Mouse (Mus musculus): ENCODE measurements around the gene Cfap61.

The Cfap61 gene

GRCm38 (mm10) chr2:146221076-146221928 is 286.7 kb downstream of the Cfap61 start, which contains the start of gene Insm1:
Insm1 (plus strand) TSS chr2:146221921.
- peak; percentile 69 for DNase-seq (ENCODE audit: low read depth, low spot score)

DNA sequence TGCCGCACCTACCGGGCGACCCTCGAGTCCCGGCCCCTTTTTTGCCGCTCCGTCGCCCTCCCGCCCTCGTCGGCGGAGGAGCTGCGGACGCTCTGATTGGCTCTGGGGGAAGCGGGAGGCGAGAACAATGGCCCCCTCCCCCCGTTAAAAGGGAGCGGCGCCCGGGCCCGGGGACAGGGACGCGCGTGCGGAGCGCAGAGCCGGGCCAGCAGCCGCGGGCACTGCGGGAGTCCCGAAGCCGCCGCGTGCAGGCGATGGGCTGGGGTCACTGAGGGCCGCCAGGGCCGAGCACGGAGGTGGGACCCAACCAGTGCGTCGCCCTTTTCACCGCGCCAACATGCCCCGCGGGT is 287.3 kb downstream of the Cfap61 start:
- peak; percentile 49 for DNase-seq (ENCODE audit: low read depth, low spot score)

- peak; percentile 14 for DNase-seq (ENCODE audit: low read depth, low spot score)
These were observed 287.9 kb downstream of the Cfap61 start for GRCm38 (mm10) chr2:146222279-146223175.

DNA sequence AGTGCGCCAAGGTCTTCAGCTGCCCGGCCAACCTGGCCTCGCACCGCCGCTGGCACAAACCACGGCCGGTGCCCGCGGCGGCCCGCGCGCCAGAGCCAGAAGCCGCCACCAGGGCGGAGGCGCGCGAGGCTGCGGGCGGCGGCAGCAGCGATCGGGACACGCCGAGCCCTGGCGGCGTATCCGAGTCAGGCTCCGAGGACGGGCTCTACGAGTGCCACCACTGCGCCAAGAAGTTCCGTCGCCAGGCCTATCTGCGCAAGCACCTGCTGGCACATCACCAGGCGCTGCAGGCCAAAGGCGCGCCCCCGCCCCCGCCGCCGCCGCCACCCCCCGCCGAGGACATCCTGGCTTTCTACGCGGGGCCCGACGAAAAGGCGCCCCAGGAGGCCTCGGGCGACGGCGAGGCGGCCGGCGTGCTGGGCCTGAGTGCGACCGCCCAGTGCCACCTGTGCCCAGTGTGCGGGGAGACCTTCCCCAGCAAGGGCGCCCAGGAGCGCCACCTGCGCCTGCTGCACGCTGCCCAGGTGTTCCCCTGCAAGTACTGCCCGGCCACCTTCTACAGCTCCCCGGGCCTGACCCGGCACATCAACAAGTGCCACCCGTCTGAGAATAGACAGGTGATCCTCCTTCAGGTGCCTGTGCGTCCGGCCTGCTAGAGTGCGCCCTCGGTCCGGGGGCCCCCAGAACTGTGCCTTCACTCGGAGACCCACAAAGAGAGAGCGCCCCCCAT is 288.8 kb downstream of the Cfap61 start:
- peak; percentile 21 for DNase-seq (ENCODE audit: low read depth, low spot score)

GRCm38 (mm10) chr2:146224141-146224540 is 289.6 kb downstream of the Cfap61 start:
- DNase-seq (ENCODE audit: low read depth, low spot score): no peak

DNA sequence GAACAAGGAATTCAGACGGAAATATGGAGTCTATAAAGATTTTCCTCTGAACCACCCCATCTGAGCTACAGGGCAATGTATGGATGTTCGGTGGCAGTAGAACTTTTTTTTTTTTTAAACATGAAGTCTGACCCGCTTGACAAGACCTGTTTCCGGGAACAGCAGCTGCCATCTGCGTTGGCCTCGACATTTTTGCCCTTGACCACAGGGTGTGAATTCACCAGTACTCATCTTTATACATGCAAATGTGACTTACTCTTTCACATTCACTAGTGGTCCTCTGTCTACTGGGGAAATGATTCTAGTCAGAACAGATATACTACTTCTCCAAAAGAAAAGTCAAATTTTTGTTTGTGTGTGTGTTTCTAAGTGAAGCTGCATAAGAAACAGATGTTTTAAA is 291.2 kb downstream of the Cfap61 start:
- DNase-seq (ENCODE audit: low read depth, low spot score): peak; percentile 50

- peak; percentile 76 for DNase-seq (ENCODE audit: low read depth, low spot score)
These were observed 291.9 kb downstream of the Cfap61 start for GRCm38 (mm10) chr2:146226484-146226883.

- DNase-seq (ENCODE audit: low read depth, low spot score): peak; percentile 5
These were observed 293.1 kb downstream of the Cfap61 start for GRCm38 (mm10) chr2:146227646-146228045.

DNA sequence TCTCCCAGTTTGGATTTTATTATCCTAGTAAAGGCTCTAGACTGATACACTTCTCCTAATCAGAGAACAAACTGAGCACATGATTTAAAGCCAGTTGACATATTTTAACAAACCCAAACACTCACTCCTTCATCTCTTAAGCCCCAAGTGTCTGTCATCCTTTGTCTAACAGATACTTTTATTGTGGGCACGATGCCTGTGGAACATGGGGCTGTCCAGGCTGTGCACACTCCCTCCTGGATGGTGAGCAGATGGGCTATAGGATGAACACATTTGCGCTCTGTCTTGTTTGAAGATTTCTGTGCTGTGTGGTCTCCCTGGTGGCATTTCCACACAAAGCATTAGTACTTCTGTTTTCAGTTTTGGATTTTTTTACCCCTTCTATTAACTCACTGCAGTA is 293.9 kb downstream of the Cfap61 start:
- no peak for DNase-seq (ENCODE audit: low read depth, low spot score)

GRCm38 (mm10) chr2:146231485-146231884 is 296.9 kb downstream of the Cfap61 start:
- DNase-seq (ENCODE audit: low read depth, low spot score): no peak

DNA sequence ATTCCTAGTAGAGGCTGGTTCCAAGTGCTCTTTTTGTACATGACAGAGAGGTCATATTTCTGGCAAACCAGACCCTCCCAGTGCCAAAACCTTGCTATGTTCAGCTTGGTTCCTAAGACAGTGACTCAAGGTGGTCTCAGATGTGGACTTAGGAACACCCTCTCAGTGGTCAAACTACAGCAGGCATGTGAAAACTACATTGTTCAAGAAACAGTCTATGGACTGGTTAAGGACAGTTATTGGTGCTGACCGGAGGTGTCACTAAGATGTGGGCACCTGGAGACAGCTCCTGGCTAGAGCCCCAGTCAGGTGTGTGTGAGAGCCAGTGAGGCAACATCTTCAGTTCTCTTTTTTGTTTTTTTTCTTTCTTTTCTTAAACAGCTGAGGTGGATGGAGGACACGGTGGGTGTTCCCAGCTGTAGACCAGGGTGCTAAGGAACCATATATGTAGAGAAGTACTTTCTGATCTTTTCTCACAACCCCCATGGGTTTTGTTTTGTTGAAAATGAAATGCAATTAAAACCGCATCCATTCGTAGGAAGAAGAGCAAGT is 304.7 kb downstream of the Cfap61 start:
- no peak for DNase-seq (ENCODE audit: low read depth, low spot score)

DNA sequence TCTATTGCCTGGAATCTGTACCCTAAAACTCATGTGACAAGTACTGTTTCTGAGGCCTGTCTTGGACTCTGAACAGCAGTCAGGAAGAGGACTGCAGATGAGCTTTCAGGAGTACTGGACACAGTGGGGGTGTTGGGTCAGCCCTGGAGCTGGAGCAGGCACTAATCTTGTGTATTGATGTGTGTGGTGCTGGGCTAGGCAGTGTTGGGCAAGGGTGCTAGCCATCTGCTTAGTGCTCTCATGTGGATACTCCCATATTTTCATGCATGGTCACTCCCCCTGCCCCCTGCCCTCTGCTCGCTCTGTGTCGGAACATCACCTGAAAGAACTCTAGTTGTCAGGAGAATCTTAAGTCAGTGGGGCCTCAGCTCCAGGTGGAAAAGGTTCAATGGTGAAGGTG is 309.5 kb downstream of the Cfap61 start:
- DNase-seq (ENCODE audit: low read depth, low spot score): no peak

DNA sequence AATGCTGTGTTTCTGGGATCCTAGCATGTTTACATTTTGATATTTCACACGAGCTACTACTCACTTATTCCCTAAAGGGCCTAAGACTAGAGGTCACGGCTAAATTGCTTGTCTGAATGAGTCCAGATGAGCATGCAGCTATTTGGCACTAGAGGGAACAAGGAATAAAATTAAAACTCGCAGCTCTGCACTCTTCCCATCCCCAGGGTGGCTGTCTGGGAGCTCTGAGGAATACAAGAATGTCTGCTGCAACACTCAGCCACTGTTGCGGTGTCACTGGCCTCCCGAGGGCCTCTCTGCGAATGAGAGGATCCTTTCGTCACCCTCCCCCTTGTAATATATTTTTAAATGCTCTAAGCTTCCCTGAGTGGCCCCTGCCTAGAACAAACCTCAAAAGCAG is 310.8 kb downstream of the Cfap61 start:
- no peak for DNase-seq (ENCODE audit: low read depth, low spot score)

GRCm38 (mm10) chr2:146246409-146247075 is 312.0 kb downstream of the Cfap61 start:
- DNase-seq (ENCODE audit: low read depth, low spot score): no peak

GRCm38 (mm10) chr2:146247576-146247975 is 313.0 kb downstream of the Cfap61 start:
- peak; percentile 30 for DNase-seq (ENCODE audit: low read depth, low spot score)

GRCm38 (mm10) chr2:146249033-146249432 is 314.4 kb downstream of the Cfap61 start:
- DNase-seq (ENCODE audit: low read depth, low spot score): no peak

DNA sequence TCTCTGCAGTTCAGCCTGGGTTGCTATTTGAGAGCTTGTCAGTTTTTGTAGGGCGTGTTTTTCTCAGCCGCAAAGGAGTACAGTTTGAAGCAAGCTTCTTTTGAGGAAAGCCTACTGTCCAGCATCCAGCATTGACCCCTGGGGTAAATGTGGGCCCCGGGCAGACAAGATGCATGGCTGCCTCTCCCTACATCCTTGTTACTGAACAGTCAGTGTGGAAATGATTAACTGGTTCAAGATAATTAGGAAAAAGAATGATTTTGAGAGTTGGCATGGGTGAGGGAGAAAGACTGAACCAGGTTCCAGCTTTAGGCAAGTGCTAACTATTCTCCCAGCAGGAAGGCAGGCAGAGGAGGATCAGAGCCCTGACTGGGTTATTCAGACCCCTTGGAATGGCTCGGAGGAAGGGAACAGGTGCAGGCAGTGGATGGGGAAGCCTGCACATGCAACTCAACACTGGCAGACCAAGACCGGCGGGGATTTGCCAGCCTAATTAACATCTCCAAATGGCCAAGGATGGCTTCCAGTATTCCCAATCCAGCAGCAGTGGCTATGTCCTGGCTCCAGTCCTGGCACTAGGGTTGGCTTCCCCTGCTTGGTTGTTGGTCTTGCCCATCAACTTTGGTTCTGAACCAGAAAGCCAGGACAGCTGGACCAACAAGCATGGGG is 315.8 kb downstream of the Cfap61 start:
- DNase-seq (ENCODE audit: low read depth, low spot score): no peak

GRCm38 (mm10) chr2:146254387-146254786 is 319.8 kb downstream of the Cfap61 start:
- no peak for DNase-seq (ENCODE audit: low read depth, low spot score)

- DNase-seq (ENCODE audit: low read depth, low spot score): no peak
These were observed 321.1 kb downstream of the Cfap61 start for GRCm38 (mm10) chr2:146255636-146256035.

DNA sequence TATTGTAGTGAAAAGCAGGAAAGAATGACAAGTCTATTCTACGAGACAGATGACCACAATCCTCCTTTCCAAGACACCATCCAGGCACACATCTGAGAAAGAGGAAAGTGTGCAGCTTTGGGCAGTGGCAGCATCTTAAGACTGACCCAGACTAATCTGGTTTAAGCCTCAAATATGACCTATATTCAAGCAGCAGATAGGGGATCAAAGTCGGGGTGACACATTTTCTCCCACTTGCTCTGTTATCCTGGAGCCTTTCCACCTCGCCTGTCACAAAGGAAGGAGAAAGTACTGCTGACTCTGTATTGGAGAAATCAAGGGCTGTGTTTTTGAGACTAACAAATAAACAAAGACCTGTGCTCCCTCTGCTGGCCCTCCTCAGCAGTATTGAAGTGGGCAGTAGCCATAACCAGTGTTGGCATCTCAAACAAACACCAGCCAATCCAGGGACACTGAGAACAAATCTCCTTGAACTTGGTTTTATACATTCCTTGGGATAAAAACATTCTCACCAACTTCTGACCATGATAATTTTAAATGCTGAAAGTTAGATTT is 321.8 kb downstream of the Cfap61 start:
- DNase-seq (ENCODE audit: low read depth, low spot score): peak; percentile 6

Measured in ES-CJ7 (cell line).